Mouse (Mus musculus) cerebral cortex, adult 2 months (tissue): Measurements from ENCODE around the gene Fam71f2.

Experiments
- WGBS: fragments of 180-500 bp; shearing (Covaris S2); methylation state at CpG from one replicate; pipeline ENCODE4 v1.1.7; 2018; 5-methylcytosine and 5-hydroxymethylcytosine counted together

Gene Fam71f2

GRCm38 (mm10) chr6:29276746-29277145 lies 2.6 kb upstream of the Fam71f2 start:
- WGBS, result 94% methylated on average over 5 of the region's 5 CpGs

- 31% methylated on average over 8 of the region's 8 CpGs for WGBS
Observed at GRCm38 (mm10) chr6:29278513-29279267, 703 bp upstream of the Fam71f2 start.

- 49% methylated on average over 7 of the region's 7 CpGs for WGBS
Observed at GRCm38 (mm10) chr6:29280671-29281070, 1.3 kb downstream of the Fam71f2 start.

- 88% methylated on average over 7 of the region's 7 CpGs for WGBS
Observed at GRCm38 (mm10) chr6:29286870-29287269, 7.5 kb downstream of the Fam71f2 start.

GRCm38 (mm10) chr6:29287481-29287880 lies 8.1 kb downstream of the Fam71f2 start:
- WGBS, result 75% methylated on average over 6 of the region's 6 CpGs

- WGBS, result 68% methylated on average over 5 of the region's 5 CpGs
Observed at GRCm38 (mm10) chr6:29287944-29288343, 8.6 kb downstream of the Fam71f2 start.

- 69% methylated on average over 6 of the region's 6 CpGs for WGBS
Observed at GRCm38 (mm10) chr6:29288651-29289050, 9.3 kb downstream of the Fam71f2 start.

GRCm38 (mm10) chr6:29299112-29299511 lies 19.7 kb downstream of the Fam71f2 start:
- 36% methylated on average over 2 of the region's 2 CpGs for WGBS

- 58% methylated on average over 5 of the region's 5 CpGs for WGBS
Observed at GRCm38 (mm10) chr6:29303726-29304125, 24.3 kb downstream of the Fam71f2 start.

GRCm38 (mm10) chr6:29305462-29305861 lies 26.1 kb downstream of the Fam71f2 start:
- WGBS, result 94% methylated on average over 4 of the region's 4 CpGs

GRCm38 (mm10) chr6:29308846-29309605 lies 29.6 kb downstream of the Fam71f2 start:
- WGBS, result 88% methylated on average over 16 of the region's 16 CpGs

- 70% methylated on average over 14 of the region's 14 CpGs for WGBS
Observed at GRCm38 (mm10) chr6:29313690-29314202, 34.4 kb downstream of the Fam71f2 start.

GRCm38 (mm10) chr6:29317286-29317685 lies 37.9 kb downstream of the Fam71f2 start:
- 80% methylated on average over 2 of the region's 2 CpGs for WGBS

GRCm38 (mm10) chr6:29317941-29318340 lies 38.5 kb downstream of the Fam71f2 start:
- WGBS, result 76% methylated on average over 3 of the region's 3 CpGs

- WGBS, result 68% methylated on average over 5 of the region's 5 CpGs
Observed at GRCm38 (mm10) chr6:29318879-29319278, 39.5 kb downstream of the Fam71f2 start, which contains the start of gene Fam71f1. Gene Fam71f1 (plus strand): TSS chr6:29319140.

- 82% methylated on average over 6 of the region's 6 CpGs for WGBS
Observed at GRCm38 (mm10) chr6:29321586-29321985, 42.2 kb downstream of the Fam71f2 start.

GRCm38 (mm10) chr6:29322147-29322546 lies 42.8 kb downstream of the Fam71f2 start:
- 96% methylated on average over 7 of the region's 7 CpGs for WGBS

- 85% methylated on average over 4 of the region's 4 CpGs for WGBS
Observed at GRCm38 (mm10) chr6:29322735-29323134, 43.3 kb downstream of the Fam71f2 start.

- 85% methylated on average over 9 of the region's 9 CpGs for WGBS
Observed at GRCm38 (mm10) chr6:29326961-29327360, 47.6 kb downstream of the Fam71f2 start.

GRCm38 (mm10) chr6:29329514-29329913 lies 50.1 kb downstream of the Fam71f2 start:
- WGBS, result 67% methylated on average over 4 of the region's 4 CpGs
